Mouse (Mus musculus): ENCODE data around the gene Ankfn1. TPM values are rescaled to one million over a fixed set of nuclear protein-coding genes. Genes with fewer than 3 reads are reported as not detected.

Gene Ankfn1
- polyA plus RNA-seq, 1 experiment: 0.18 TPM

DNA sequence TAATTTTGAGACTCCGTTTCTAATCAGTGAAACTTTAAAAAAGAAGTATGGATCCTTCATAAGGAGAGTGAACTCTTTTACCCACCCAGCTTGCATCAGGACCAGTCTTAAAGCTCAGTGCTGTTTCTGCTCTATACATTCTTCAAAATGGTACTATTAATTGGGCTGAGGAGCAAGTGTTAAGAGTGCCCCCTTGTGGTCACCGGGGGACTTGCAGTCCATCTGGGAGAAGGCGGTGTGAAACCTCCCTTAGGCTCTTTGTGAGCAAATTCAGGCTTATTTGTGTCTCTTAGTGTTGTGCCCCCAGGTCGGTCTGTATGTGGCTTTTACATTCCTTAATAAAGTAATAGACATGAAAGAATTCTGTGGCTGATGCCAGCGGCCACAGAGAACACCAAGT lies 56.6 kb downstream of the Ankfn1 start:
- Histone ChIP-seq H3K27me3 (ENCODE audit: control insufficient read depth, insufficient read depth, insufficient read length) (no peaks in the 10 kb centered on the region), H3ac (ENCODE audit: control insufficient read depth, insufficient read length) (no peak overlapping the region), H3K79me2 (ENCODE audit: control insufficient read depth, insufficient read depth) (no peaks in the 10 kb centered on the region), H3K4me3 (no peak overlapping the region), H3K36me3 (ENCODE audit: control insufficient read depth, insufficient read depth) (no peaks in the 10 kb centered on the region), H3K4me2 (ENCODE audit: low read depth) (no peak overlapping the region)
- TF ChIP-seq USF1 (IDR thresholded peaks at IDR 0.05; ENCODE audit: low read depth) (no peak), POLR2AphosphoS2 (IDR thresholded peaks at IDR 0.05; ENCODE audit: insufficient read length, low read depth) (no peak), CEBPB (IDR thresholded peaks at IDR 0.05; ENCODE audit: insufficient read depth, poor library complexity, severe bottlenecking) (no peak), MAX (IDR thresholded peaks at IDR 0.05; ENCODE audit: low read depth) (no peak), POLR2A (IDR thresholded peaks at IDR 0.05; ENCODE audit: insufficient read length, low read depth) (no peak), MYOD1 (IDR thresholded peaks at IDR 0.05; ENCODE audit: control insufficient read depth in 1 of 3, insufficient read length in 2 of 3, low read depth in 2 of 3) (no peak), E2F4 (IDR thresholded peaks at IDR 0.05; ENCODE audit: insufficient read depth) (no peak), TCF12 (IDR thresholded peaks at IDR 0.05; ENCODE audit: insufficient read depth, poor library complexity, severe bottlenecking) (no peak), TCF3 (IDR thresholded peaks at IDR 0.05; ENCODE audit: insufficient read length, low read depth) (no peak), SRF (IDR thresholded peaks at IDR 0.05; ENCODE audit: control insufficient read depth, insufficient read length, low read depth) (no peak), REST (IDR thresholded peaks at IDR 0.05; ENCODE audit: insufficient read depth, insufficient read length) (no peak), MYOG (IDR thresholded peaks at IDR 0.05; ENCODE audit: control insufficient read depth in 1 of 3, insufficient read depth in 1 of 3, insufficient read length in 2 of 3, low read depth in 2 of 3) (no peak)

DNA sequence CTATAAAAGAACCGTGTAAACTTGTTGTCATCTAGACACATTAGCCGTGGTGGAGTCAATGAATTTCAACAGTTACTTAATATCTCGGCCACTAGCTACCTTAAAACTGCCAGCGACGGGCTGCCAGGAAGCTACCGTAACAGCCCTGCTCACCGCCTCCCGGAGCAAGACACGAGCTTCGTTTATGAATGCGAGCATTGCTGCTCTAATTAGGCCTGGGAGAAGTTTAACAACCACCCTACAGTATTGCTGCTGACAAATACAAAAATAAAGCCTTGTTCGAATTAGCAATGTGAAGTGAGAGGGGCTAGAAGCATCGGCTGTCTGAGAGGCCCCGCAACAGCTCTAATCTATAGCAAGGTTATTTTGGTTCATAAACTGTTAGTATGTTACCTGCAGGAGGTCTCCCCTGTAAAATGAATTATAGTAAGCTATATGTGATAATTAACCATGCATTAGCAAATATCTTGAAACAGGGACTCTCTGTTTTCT lies 58.9 kb downstream of the Ankfn1 start:
- Histone ChIP-seq H3K79me2 (ENCODE audit: control insufficient read depth, insufficient read depth) (no peaks in the 10 kb centered on the region), H3ac (ENCODE audit: control insufficient read depth, insufficient read length) (no peak overlapping the region), H3K27me3 (ENCODE audit: control insufficient read depth, insufficient read depth, insufficient read length) (no peaks in the 10 kb centered on the region), H3K36me3 (ENCODE audit: control insufficient read depth, insufficient read depth) (no peaks in the 10 kb centered on the region), H3K4me2 (ENCODE audit: low read depth) (no peak overlapping the region), H3K4me3 (no peak overlapping the region)
- no peak for TF ChIP-seq MAX (IDR thresholded peaks at IDR 0.05; ENCODE audit: low read depth)
- no peak for TF ChIP-seq POLR2A (IDR thresholded peaks at IDR 0.05; ENCODE audit: insufficient read length, low read depth)
- no peak for TF ChIP-seq TCF3 (IDR thresholded peaks at IDR 0.05; ENCODE audit: insufficient read length, low read depth)
- TF ChIP-seq REST (IDR thresholded peaks at IDR 0.05; ENCODE audit: insufficient read depth, insufficient read length): no peak
- no peak for TF ChIP-seq USF1 (IDR thresholded peaks at IDR 0.05; ENCODE audit: low read depth)
- TF ChIP-seq MYOG (IDR thresholded peaks at IDR 0.05; ENCODE audit: control insufficient read depth in 1 of 3, insufficient read depth in 1 of 3, insufficient read length in 2 of 3, low read depth in 2 of 3): no peak
- no peak for TF ChIP-seq CEBPB (IDR thresholded peaks at IDR 0.05; ENCODE audit: insufficient read depth, poor library complexity, severe bottlenecking)
- no peak for TF ChIP-seq TCF12 (IDR thresholded peaks at IDR 0.05; ENCODE audit: insufficient read depth, poor library complexity, severe bottlenecking)
- no peak for TF ChIP-seq POLR2AphosphoS2 (IDR thresholded peaks at IDR 0.05; ENCODE audit: insufficient read length, low read depth)
- no peak for TF ChIP-seq MYOD1 (IDR thresholded peaks at IDR 0.05; ENCODE audit: control insufficient read depth in 1 of 3, insufficient read length in 2 of 3, low read depth in 2 of 3)
- no peak for TF ChIP-seq E2F4 (IDR thresholded peaks at IDR 0.05; ENCODE audit: insufficient read depth)
- no peak for TF ChIP-seq SRF (IDR thresholded peaks at IDR 0.05; ENCODE audit: control insufficient read depth, insufficient read length, low read depth)

GRCm38 (mm10) chr11:89716351-89716750 lies 61.1 kb downstream of the Ankfn1 start:
- H3K4me3 ChIP-seq: no peak overlapping the region
- no peak overlapping the region for H3K4me2 ChIP-seq (ENCODE audit: low read depth)
- no peaks in the 10 kb centered on the region for H3K79me2 ChIP-seq (ENCODE audit: control insufficient read depth, insufficient read depth)
- no peak for TF ChIP-seq MYOG (IDR thresholded peaks at IDR 0.05; ENCODE audit: control insufficient read depth in 1 of 3, insufficient read depth in 1 of 3, insufficient read length in 2 of 3, low read depth in 2 of 3)
- TF ChIP-seq MAX (IDR thresholded peaks at IDR 0.05; ENCODE audit: low read depth): no peak
- no peak for TF ChIP-seq POLR2A (IDR thresholded peaks at IDR 0.05; ENCODE audit: insufficient read length, low read depth)
- no peak for TF ChIP-seq REST (IDR thresholded peaks at IDR 0.05; ENCODE audit: insufficient read depth, insufficient read length)
- no peak for TF ChIP-seq CEBPB (IDR thresholded peaks at IDR 0.05; ENCODE audit: insufficient read depth, poor library complexity, severe bottlenecking)
- no peak for TF ChIP-seq E2F4 (IDR thresholded peaks at IDR 0.05; ENCODE audit: insufficient read depth)
- TF ChIP-seq TCF12 (IDR thresholded peaks at IDR 0.05; ENCODE audit: insufficient read depth, poor library complexity, severe bottlenecking): no peak
- TF ChIP-seq TCF3 (IDR thresholded peaks at IDR 0.05; ENCODE audit: insufficient read length, low read depth): no peak
- TF ChIP-seq USF1 (IDR thresholded peaks at IDR 0.05; ENCODE audit: low read depth): no peak
- TF ChIP-seq MYOD1 (IDR thresholded peaks at IDR 0.05; ENCODE audit: control insufficient read depth in 1 of 3, insufficient read length in 2 of 3, low read depth in 2 of 3): no peak
- TF ChIP-seq SRF (IDR thresholded peaks at IDR 0.05; ENCODE audit: control insufficient read depth, insufficient read length, low read depth): no peak
- TF ChIP-seq POLR2AphosphoS2 (IDR thresholded peaks at IDR 0.05; ENCODE audit: insufficient read length, low read depth): no peak
- H3ac ChIP-seq (ENCODE audit: control insufficient read depth, insufficient read length): no peak overlapping the region
- no peaks in the 10 kb centered on the region for H3K27me3 ChIP-seq (ENCODE audit: control insufficient read depth, insufficient read depth, insufficient read length)
- H3K36me3 ChIP-seq (ENCODE audit: control insufficient read depth, insufficient read depth): no peaks in the 10 kb centered on the region

GRCm38 (mm10) chr11:89708526-89708925 lies 68.9 kb downstream of the Ankfn1 start:
- H3ac ChIP-seq (ENCODE audit: control insufficient read depth, insufficient read length): no peak overlapping the region
- TF ChIP-seq TCF3 (IDR thresholded peaks at IDR 0.05; ENCODE audit: insufficient read length, low read depth) (no peak), MYOD1 (IDR thresholded peaks at IDR 0.05; ENCODE audit: control insufficient read depth in 1 of 3, insufficient read length in 2 of 3, low read depth in 2 of 3) (no peak), E2F4 (IDR thresholded peaks at IDR 0.05; ENCODE audit: insufficient read depth) (no peak), MAX (IDR thresholded peaks at IDR 0.05; ENCODE audit: low read depth) (no peak), REST (IDR thresholded peaks at IDR 0.05; ENCODE audit: insufficient read depth, insufficient read length) (no peak), TCF12 (IDR thresholded peaks at IDR 0.05; ENCODE audit: insufficient read depth, poor library complexity, severe bottlenecking) (no peak), POLR2AphosphoS2 (IDR thresholded peaks at IDR 0.05; ENCODE audit: insufficient read length, low read depth) (no peak), SRF (IDR thresholded peaks at IDR 0.05; ENCODE audit: control insufficient read depth, insufficient read length, low read depth) (no peak), CEBPB (IDR thresholded peaks at IDR 0.05; ENCODE audit: insufficient read depth, poor library complexity, severe bottlenecking) (no peak), POLR2A (IDR thresholded peaks at IDR 0.05; ENCODE audit: insufficient read length, low read depth) (no peak), USF1 (IDR thresholded peaks at IDR 0.05; ENCODE audit: low read depth) (no peak), MYOG (IDR thresholded peaks at IDR 0.05; ENCODE audit: control insufficient read depth in 1 of 3, insufficient read depth in 1 of 3, insufficient read length in 2 of 3, low read depth in 2 of 3) (no peak)
- no peaks in the 10 kb centered on the region for H3K27me3 ChIP-seq (ENCODE audit: control insufficient read depth, insufficient read depth, insufficient read length)
- H3K4me2 ChIP-seq (ENCODE audit: low read depth): no peak overlapping the region
- no peak overlapping the region for H3K4me3 ChIP-seq
- no peaks in the 10 kb centered on the region for H3K36me3 ChIP-seq (ENCODE audit: control insufficient read depth, insufficient read depth)
- H3K79me2 ChIP-seq (ENCODE audit: control insufficient read depth, insufficient read depth): no peaks in the 10 kb centered on the region
